Comparison of ENCODE assay signal across 8 mouse cellular contexts in genomic region chr7:81789095-81789757, GRCm38 (mm10). TPM values are rescaled to one million over a fixed set of nuclear protein-coding genes. Genes with fewer than 3 reads are reported as not detected.
DNase-seq lines count a peak whose midpoint lies in the region; ATAC-seq lines count a peak whose summit lies in the region.

TSS of gene 3110040N11Rik (minus strand) at chr7:81789478.

- DNase-seq in adrenal gland, adult (ENCODE audit: inconsistent age in 2 of 2, low spot score in 1 of 2) = peak; percentile 88 to 94
- peak; percentile 93 for DNase-seq in embryo, embryonic 10.5 days (ENCODE audit: low spot score)
- DNase-seq in gastrocnemius, postnatal 14 days = peak; percentile 83
- peak; percentile 76 to 90 for DNase-seq in left cerebral cortex, postnatal 10 days (ENCODE audit: extremely low spot score in 1 of 2, low spot score in 2 of 2)
- peak; percentile 86 for DNase-seq in right cerebral cortex, postnatal 25 days
- DNase-seq in urinary bladder, postnatal 4 days (ENCODE audit: low spot score in 2 of 2) = peak; percentile 73 to 78

- intact Hi-C loops in gastrocnemius, postnatal 14 days (cut with DNase I; ENCODE audit: low total_unique reads) = no loop called here
- intact Hi-C loops in left cerebral cortex, postnatal 10 days (cut with DNase I) = loop anchor here (10.0 kb wide), 1 partner anchor 394 kb away; no protein-coding TSS in a partner anchor

- ATAC-seq in inflammation-experienced regulatory T-cells, adult 6 months = peak; percentile 89
- ATAC-seq in megakaryocyte-erythroid progenitor cell, adult 5-6 weeks (replicated peaks; ENCODE audit: low FRiP score, low TSS enrichment, poor library complexity, severe bottlenecking) = peak; percentile 97

RNA-seq across cellular contexts. Expression of gene 3110040N11Rik, which starts in this region (rescaled TPM):
- 10 to 100 TPM; 16.2 to 22.0 TPM for total RNA-seq in gastrocnemius, postnatal 14 days (2021)
- polyA plus RNA-seq in inflammation-experienced regulatory T-cells, adult 6 months (2017; shearing (Covaris generic)) = 10 to 100 TPM; 62.7 to 70.5 (median 68.8) TPM
- 10 to 100 TPM; 29.1 to 33.5 TPM for total RNA-seq in left cerebral cortex, postnatal 10 days (2021)
- total RNA-seq in megakaryocyte-erythroid progenitor cell, adult 5-6 weeks (2014; fragmentation: Nextera tagmentation) = 45.5 and 46.0 TPM in 2 replicates
- 67.5 and 133 TPM in 2 replicates for total RNA-seq in megakaryocyte-erythroid progenitor cell, adult 5-6 weeks (2017)

Comparison
In these comparisons a context has a peak if more than half of its experiments do, and no peak if none do; other contexts are left out.
1. Peak in every context shown above with its lines: DNase-seq and ATAC-seq.